Mouse (Mus musculus): ENCODE measurements at regions not wholly inside any gene's neighbourhood (a gene's known extent, or its start where the extent isn't known, plus 50 kb on each side); places are given as distances from the start of the nearest gene placed in this dataset.

GRCm38 (mm10) chr17:7467638-7468037 lies 82.4 kb upstream of the Unc93a2 start:
- DNase-seq: no peak
- Histone ChIP-seq H3K4me1 (ENCODE audit: control insufficient read depth, insufficient read depth, low read length) (peaks cover 3% of the 10 kb centered on the region; the same call in 1 of the 2 replicates), H3K36me3 (ENCODE audit: control insufficient read depth, insufficient read depth, low read length) (no peaks in the 10 kb centered on the region), H3K27ac (ENCODE audit: insufficient read depth, low read depth, low read length) (no peak overlapping the region), H3K27me3 (replicated peaks; ENCODE audit: control insufficient read depth, insufficient read depth, low read length) (no peaks in the 10 kb centered on the region), H3K4me3 (ENCODE audit: insufficient read depth, low read depth, low read length) (no peak overlapping the region)
- 80% methylated on average over 3 of the region's 3 CpGs for WGBS
- TF ChIP-seq CTCF (conservative IDR thresholded peaks at IDR 0.05; ENCODE audit: insufficient read depth, insufficient read length, low read depth, low read length) (no peak), POLR2A (IDR thresholded peaks at IDR 0.05; ENCODE audit: low read depth, low read length) (no peak)

GRCm38 (mm10) chr17:7464901-7465300 lies 79.6 kb upstream of the Unc93a2 start:
- DNase-seq: no peak
- no peaks in the 10 kb centered on the region for H3K27me3 ChIP-seq (replicated peaks; ENCODE audit: control insufficient read depth, insufficient read depth, low read length)
- peaks cover 3% of the 10 kb centered on the region; the same call in 1 of the 2 replicates for H3K4me1 ChIP-seq (ENCODE audit: control insufficient read depth, insufficient read depth, low read length)
- H3K36me3 ChIP-seq (ENCODE audit: control insufficient read depth, insufficient read depth, low read length): no peaks in the 10 kb centered on the region
- 76% methylated on average over 3 of the region's 3 CpGs for WGBS
- H3K27ac ChIP-seq (ENCODE audit: insufficient read depth, low read depth, low read length): no peak overlapping the region
- no peak overlapping the region for H3K4me3 ChIP-seq (ENCODE audit: insufficient read depth, low read depth, low read length)
- TF ChIP-seq CTCF (conservative IDR thresholded peaks at IDR 0.05; ENCODE audit: insufficient read depth, insufficient read length, low read depth, low read length): no peak
- no peak for TF ChIP-seq POLR2A (IDR thresholded peaks at IDR 0.05; ENCODE audit: low read depth, low read length)

GRCm38 (mm10) chr17:7461164-7461563 lies 75.9 kb upstream of the Unc93a2 start:
- H3K27me3 ChIP-seq (replicated peaks; ENCODE audit: control insufficient read depth, insufficient read depth, low read length): no peaks in the 10 kb centered on the region
- H3K36me3 ChIP-seq (ENCODE audit: control insufficient read depth, insufficient read depth, low read length): no peaks in the 10 kb centered on the region
- WGBS: 63% methylated on average over 6 of the region's 6 CpGs
- no peak for TF ChIP-seq CTCF (conservative IDR thresholded peaks at IDR 0.05; ENCODE audit: insufficient read depth, insufficient read length, low read depth, low read length)
- no peak for TF ChIP-seq POLR2A (IDR thresholded peaks at IDR 0.05; ENCODE audit: low read depth, low read length)
- no peak for DNase-seq
- no peak overlapping the region for H3K4me3 ChIP-seq (ENCODE audit: insufficient read depth, low read depth, low read length)
- no peak overlapping the region for H3K27ac ChIP-seq (ENCODE audit: insufficient read depth, low read depth, low read length)
- H3K4me1 ChIP-seq (ENCODE audit: control insufficient read depth, insufficient read depth, low read length): peaks cover 3% of the 10 kb centered on the region; the same call in 1 of the 2 replicates

- DNase-seq: no peak
- 81% methylated on average over 11 of the region's 11 CpGs for WGBS
- H3K36me3 ChIP-seq (ENCODE audit: control insufficient read depth, insufficient read depth, low read length): no peaks in the 10 kb centered on the region
- H3K4me3 ChIP-seq (ENCODE audit: insufficient read depth, low read depth, low read length): no peak overlapping the region
- TF ChIP-seq CTCF (conservative IDR thresholded peaks at IDR 0.05; ENCODE audit: insufficient read depth, insufficient read length, low read depth, low read length): no peak
- no peak for TF ChIP-seq POLR2A (IDR thresholded peaks at IDR 0.05; ENCODE audit: low read depth, low read length)
- H3K27me3 ChIP-seq (replicated peaks; ENCODE audit: control insufficient read depth, insufficient read depth, low read length): no peaks in the 10 kb centered on the region
- H3K4me1 ChIP-seq (ENCODE audit: control insufficient read depth, insufficient read depth, low read length): no peaks in the 10 kb centered on the region
- H3K27ac ChIP-seq (ENCODE audit: insufficient read depth, low read depth, low read length): no peak overlapping the region
Observed at GRCm38 (mm10) chr17:7456939-7457338, 71.7 kb upstream of the Unc93a2 start.

- H3K4me3 ChIP-seq (ENCODE audit: insufficient read depth, low read depth, low read length): no peak overlapping the region
- DNase-seq: peak; percentile 45
- H3K4me1 ChIP-seq (ENCODE audit: control insufficient read depth, insufficient read depth, low read length): no peaks in the 10 kb centered on the region
- no peaks in the 10 kb centered on the region for H3K36me3 ChIP-seq (ENCODE audit: control insufficient read depth, insufficient read depth, low read length)
- no peak overlapping the region for H3K27ac ChIP-seq (ENCODE audit: insufficient read depth, low read depth, low read length)
- no peaks in the 10 kb centered on the region for H3K27me3 ChIP-seq (replicated peaks; ENCODE audit: control insufficient read depth, insufficient read depth, low read length)
- WGBS: 65% methylated on average over 1 of the region's 1 CpGs
- TF ChIP-seq POLR2A (IDR thresholded peaks at IDR 0.05; ENCODE audit: low read depth, low read length) (no peak), CTCF (conservative IDR thresholded peaks at IDR 0.05; ENCODE audit: insufficient read depth, insufficient read length, low read depth, low read length) (0 out of 2 replicates have a peak, but pooled peaks have one; percentile 13)
Observed at GRCm38 (mm10) chr17:7443822-7444221, 58.6 kb upstream of the Unc93a2 start.

GRCm38 (mm10) chr17:7435075-7435474 lies 49.8 kb upstream of the Unc93a2 start:
- WGBS: 82% methylated on average over 3 of the region's 3 CpGs

More at GRCm38 (mm10) chr17:7435075-7435474, 49.8 kb upstream of the Unc93a2 start:
- Histone ChIP-seq H3K27ac (ENCODE audit: insufficient read depth, low read depth, low read length) (no peak overlapping the region), H3K36me3 (ENCODE audit: control insufficient read depth, insufficient read depth, low read length) (no peaks in the 10 kb centered on the region), H3K4me1 (ENCODE audit: control insufficient read depth, insufficient read depth, low read length) (no peaks in the 10 kb centered on the region), H3K4me3 (ENCODE audit: insufficient read depth, low read depth, low read length) (no peak overlapping the region), H3K27me3 (replicated peaks; ENCODE audit: control insufficient read depth, insufficient read depth, low read length) (no peaks in the 10 kb centered on the region)
- no peak for DNase-seq
- TF ChIP-seq CTCF (conservative IDR thresholded peaks at IDR 0.05; ENCODE audit: insufficient read depth, insufficient read length, low read depth, low read length): no peak
- TF ChIP-seq POLR2A (IDR thresholded peaks at IDR 0.05; ENCODE audit: low read depth, low read length): no peak

Data from kidney, adult 2 months (tissue).